ENCODE assay signal across 16 mouse cellular contexts in the genomic region with DNA sequence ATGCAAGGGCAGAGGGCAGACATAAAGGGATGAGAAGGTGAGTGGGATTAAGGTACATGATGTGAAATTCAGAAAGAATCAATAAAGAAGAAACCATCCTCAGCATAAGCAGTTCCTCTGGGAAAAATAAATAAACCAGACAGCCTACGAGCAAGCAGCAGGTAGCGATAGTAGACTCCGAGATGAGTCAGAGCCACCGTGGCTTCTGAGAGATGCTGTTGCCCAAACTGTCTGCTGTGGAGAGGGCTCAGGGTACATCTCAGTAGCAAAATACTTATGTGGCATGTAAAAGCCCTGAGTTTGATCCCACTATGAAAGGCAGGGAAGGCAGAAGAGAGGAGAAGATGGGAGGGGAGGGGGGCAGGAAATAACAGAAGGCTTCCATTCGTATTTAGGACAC. TPM values are rescaled to one million over a fixed set of nuclear protein-coding genes. Genes with fewer than 3 reads are reported as not detected.
DNase-seq lines count a peak whose midpoint lies in the region; ATAC-seq lines count a peak whose summit lies in the region.
"Had no signal": no experiment of that assay in that cellular context is flagged by ENCODE, and none has a peak within 500 bp of the region (broad histone marks: within the 10 kb centered on the region; RNA-seq: fewer than 3 reads in every experiment).

No protein-coding gene starts in this region.

- no peak for DNase-seq in frontal cortex, postnatal 25 days (ENCODE audit: low spot score in 2 of 2)
- peak; percentile 32 for DNase-seq in layer of hippocampus, adult 9-11 months
- DNase-seq in layer of hippocampus, postnatal 25 days (ENCODE audit: extremely low spot score in 1 of 2, low spot score in 1 of 2) = no peak
- DNase-seq in 3T3-L1 (ENCODE audit: low read depth, low spot score) = peak; percentile 17
- no peak for DNase-seq in left cerebral cortex, postnatal 36 days (ENCODE audit: low spot score in 2 of 2)
- DNase-seq: adrenal gland, adult 2 months; adrenal gland, postnatal 10 days; adrenal gland, postnatal 25 days; cerebellum, adult 11-12 months; cerebellum, adult 2 months; cerebellum, adult 9-10 months; cerebellum, postnatal 25 days; forebrain, postnatal 0 days had no signal

- intact Hi-C loops in left cerebral cortex, postnatal 36 days (cut with DNase I) = no loop called here

- peak; percentile 69 for ATAC-seq in frontal cortex, adult (ENCODE audit: low TSS enrichment)
- ATAC-seq: forebrain, embryonic 13.5 days; forebrain, postnatal 0 days had no signal

RNA-seq across cellular contexts. Expression of a gene that starts 56.9 kb away (rescaled TPM):
- 10 to 100 TPM; 34.2 to 35.5 TPM for total RNA-seq in layer of hippocampus, postnatal 25 days (2021)
- 10 to 100 TPM; 25.3 to 26.6 TPM for total RNA-seq in left cerebral cortex, postnatal 36 days (2021)

RNA-seq across cellular contexts. Expression of a gene that starts 57.7 kb away (rescaled TPM):
- total RNA-seq in layer of hippocampus, postnatal 25 days (2021) = under 1 TPM; 0.17 to 0.23 TPM
- under 1 TPM; 0.05 TPM for total RNA-seq in left cerebral cortex, postnatal 36 days (2021)
- total RNA-seq: adrenal gland, adult 2 months; adrenal gland, postnatal 10 days; MEL had no signal

Comparison
In these comparisons a context has a peak if more than half of its experiments do, and no peak if none do; other contexts are left out.
1. DNase-seq: peak in layer of hippocampus, adult 9-11 months (single experiment) and 3T3-L1 (single experiment); none in frontal cortex, postnatal 25 days (0 of 2), layer of hippocampus, postnatal 25 days (0 of 2) and left cerebral cortex, postnatal 36 days (0 of 2).